ENCODE assay signal across 8 mouse cellular contexts in genomic region chr1:193035371-193036238, GRCm38 (mm10). TPM values are rescaled to one million over a fixed set of nuclear protein-coding genes. Genes with fewer than 3 reads are reported as not detected.
DNase-seq lines count a peak whose midpoint lies in the region; ATAC-seq lines count a peak whose summit lies in the region.

Gene Syt14 (minus strand): TSS chr1:193035775.

- H3K9me3 ChIP-seq in embryonic facial prominence, embryonic 11.5 days (replicated peaks; ENCODE audit: control insufficient read depth, low read length) = no peaks in the 10 kb centered on the region
- H3K9me3 ChIP-seq in heart, embryonic 10.5 days = no peaks in the 10 kb centered on the region
- H3K9me3 ChIP-seq in kidney, embryonic 15.5 days (replicated peaks) = no peaks in the 10 kb centered on the region
- H3K9me3 ChIP-seq in liver, embryonic 13.5 days (replicated peaks) = no peaks in the 10 kb centered on the region
- H3K9me3 ChIP-seq in neural tube, embryonic 12.5 days = no peaks in the 10 kb centered on the region

- H3K4me1 ChIP-seq in embryonic facial prominence, embryonic 11.5 days (ENCODE audit: control insufficient read depth, insufficient read depth, low read length) = no peaks in the 10 kb centered on the region
- H3K4me1 ChIP-seq in heart, embryonic 10.5 days = peaks cover 17% of the 10 kb centered on the region
- peaks cover 14% of the 10 kb centered on the region for H3K4me1 ChIP-seq in kidney, embryonic 15.5 days
- H3K4me1 ChIP-seq in liver, embryonic 13.5 days (replicated peaks) = peaks cover 25% of the 10 kb centered on the region
- peaks cover 8% of the 10 kb centered on the region for H3K4me1 ChIP-seq in neural tube, embryonic 12.5 days

- H3K9ac ChIP-seq in embryonic facial prominence, embryonic 11.5 days (replicated peaks; ENCODE audit: low read length) = peak within 1 kb of the TSS; percentile 59
- peak within 1 kb of the TSS; percentile 48 for H3K9ac ChIP-seq in kidney, embryonic 15.5 days
- peak within 1 kb of the TSS; percentile 91 for H3K9ac ChIP-seq in liver, embryonic 13.5 days
- peak within 1 kb of the TSS; percentile 81 for H3K9ac ChIP-seq in neural tube, embryonic 12.5 days

- H3K4me3 ChIP-seq in embryonic facial prominence, embryonic 11.5 days (ENCODE audit: low read depth, low read length) = peak within 1 kb of the TSS; percentile 77
- H3K4me3 ChIP-seq in heart, embryonic 10.5 days = peak within 1 kb of the TSS; percentile 77
- H3K4me3 ChIP-seq in kidney, embryonic 15.5 days (replicated peaks) = peak within 1 kb of the TSS; percentile 72
- peak within 1 kb of the TSS; percentile 88 for H3K4me3 ChIP-seq in liver, embryonic 13.5 days (replicated peaks)
- H3K4me3 ChIP-seq in neural tube, embryonic 12.5 days = peak within 1 kb of the TSS; percentile 77

- WGBS in embryonic facial prominence, embryonic 11.5 days = under 1% methylated on average over 62 of the region's 67 CpGs
- under 1% methylated on average over 66 of the region's 67 CpGs for WGBS in heart, embryonic 10.5 days
- under 1% methylated on average over 62 of the region's 67 CpGs for WGBS in kidney, embryonic 15.5 days
- WGBS in liver, embryonic 13.5 days (ENCODE audit: insufficient replicate concordance) = under 1% methylated on average over 65 of the region's 67 CpGs
- WGBS in neural tube, embryonic 12.5 days = under 1% methylated on average over 66 of the region's 67 CpGs

- peak within 1 kb of the TSS; percentile 87 for H3K4me2 ChIP-seq in embryonic facial prominence, embryonic 11.5 days (ENCODE audit: low read depth, low read length)
- peak within 1 kb of the TSS; percentile 94 for H3K4me2 ChIP-seq in kidney, embryonic 15.5 days
- peak within 1 kb of the TSS; percentile 75 for H3K4me2 ChIP-seq in liver, embryonic 13.5 days
- H3K4me2 ChIP-seq in neural tube, embryonic 12.5 days (replicated peaks) = peak within 1 kb of the TSS; percentile 91

- H3K36me3 ChIP-seq in embryonic facial prominence, embryonic 11.5 days (replicated peaks; ENCODE audit: control insufficient read depth, insufficient read depth, low read depth, low read length) = no peaks in the 10 kb centered on the region
- no peaks in the 10 kb centered on the region for H3K36me3 ChIP-seq in heart, embryonic 10.5 days
- no peaks in the 10 kb centered on the region for H3K36me3 ChIP-seq in kidney, embryonic 15.5 days
- H3K36me3 ChIP-seq in liver, embryonic 13.5 days = no peaks in the 10 kb centered on the region
- H3K36me3 ChIP-seq in neural tube, embryonic 12.5 days = no peaks in the 10 kb centered on the region

- ATAC-seq in embryonic facial prominence, embryonic 11.5 days (replicated peaks; ENCODE audit: insufficient number of reproducible peaks, low FRiP score, low TSS enrichment, low read depth) = peak; percentile 97
- peak; percentile 99 for ATAC-seq in kidney, embryonic 15.5 days (replicated peaks; ENCODE audit: low FRiP score)
- peak; percentile 98 for ATAC-seq in liver, embryonic 13.5 days (ENCODE audit: low read depth)
- ATAC-seq in neural tube, embryonic 12.5 days (ENCODE audit: low FRiP score, low read depth) = peak; percentile 96

- DNase-seq in CD4-positive helper T cell, adult 2 months (ENCODE audit: low read depth, low spot score) = peak; percentile 35
- peak; percentile 86 to 87 for DNase-seq in adrenal gland, postnatal 36 days
- peak; percentile 90 for DNase-seq in embryonic facial prominence, embryonic 11.5 days (ENCODE audit: low spot score)
- peak; percentile 97 for DNase-seq in heart, embryonic 10.5 days (ENCODE audit: low spot score)
- peak; percentile 78 for DNase-seq in liver, embryonic 13.5 days
- DNase-seq in testis, postnatal 10 days (ENCODE audit: low spot score) = peak; percentile 89

- no peak within 1 kb of the TSS for H3K27ac ChIP-seq in embryonic facial prominence, embryonic 11.5 days (replicated peaks; ENCODE audit: low read depth, low read length)
- H3K27ac ChIP-seq in heart, embryonic 10.5 days = peak within 1 kb of the TSS; percentile 85
- H3K27ac ChIP-seq in kidney, embryonic 15.5 days = peak within 1 kb of the TSS; percentile 62
- H3K27ac ChIP-seq in liver, embryonic 13.5 days = peak within 1 kb of the TSS; percentile 95
- H3K27ac ChIP-seq in neural tube, embryonic 12.5 days = peak within 1 kb of the TSS; percentile 5; the same call in 1 of the 2 replicates

- no peaks in the 10 kb centered on the region for H3K27me3 ChIP-seq in embryonic facial prominence, embryonic 11.5 days (ENCODE audit: control insufficient read depth, insufficient read depth, low read length)
- 0 out of 2 replicates have a peak, but pooled peaks cover 3% of the 10 kb centered on the region for H3K27me3 ChIP-seq in heart, embryonic 10.5 days (ENCODE audit: insufficient read depth, poor library complexity, severe bottlenecking)
- peaks cover 12% of the 10 kb centered on the region for H3K27me3 ChIP-seq in kidney, embryonic 15.5 days
- peaks cover 11% of the 10 kb centered on the region; the same call in 1 of the 2 replicates for H3K27me3 ChIP-seq in liver, embryonic 13.5 days
- H3K27me3 ChIP-seq in neural tube, embryonic 12.5 days (replicated peaks) = no peaks in the 10 kb centered on the region

RNA-seq across cellular contexts. Expression of gene Syt14, which starts in this region (rescaled TPM):
- 10 to 100 TPM in 1 of 2 experiments, 1 to 10 TPM in 1; 7.0 to 13.5 TPM for total RNA-seq in adrenal gland, postnatal 36 days (2021)
- polyA plus RNA-seq in embryonic facial prominence, embryonic 11.5 days (2014; fragmentation: Nextera tagmentation; extraction: Ambion mirVana) = 5.1 and 5.9 TPM in 2 replicates
- 1.7 and 1.9 TPM in 2 replicates for polyA plus RNA-seq in heart, embryonic 10.5 days (2016; fragmentation: Nextera tagmentation; extraction: Ambion mirVana)
- polyA plus RNA-seq in kidney, embryonic 15.5 days (2015; fragmentation: Nextera tagmentation; extraction: Ambion mirVana) = 1.5 and 1.6 TPM in 2 replicates
- polyA plus RNA-seq in liver, embryonic 13.5 days (2015; fragmentation: Nextera tagmentation; extraction: Ambion mirVana) = 5.0 and 5.3 TPM in 2 replicates
- polyA plus RNA-seq in neural tube, embryonic 12.5 days (2016; fragmentation: Nextera tagmentation; extraction: Ambion mirVana) = 6.1 and 7.0 TPM in 2 replicates

Comparison
In these comparisons a context has a peak if more than half of its experiments do, and no peak if none do; other contexts are left out.
1. DNase-seq: peak in every context shown above with its lines; median percentile 97 in heart, embryonic 10.5 days; 90 in embryonic facial prominence, embryonic 11.5 days; 89 in testis, postnatal 10 days; 86 in adrenal gland, postnatal 36 days; 78 in liver, embryonic 13.5 days; 35 in CD4-positive helper T cell, adult 2 months.